13 mouse cellular contexts compared by ENCODE assay signal in genomic region chr10:75246331-75246730, GRCm38 (mm10).
"Had no signal": no experiment of that assay in that cellular context is flagged by ENCODE, and none has a peak within 500 bp of the region (broad histone marks: within the 10 kb centered on the region; RNA-seq: fewer than 3 reads in every experiment).

No protein-coding gene starts in this region.

- H3K4me3 ChIP-seq: kidney, embryonic 15.5 days; limb, embryonic 10.5 days; liver, embryonic 15.5 days; midbrain, embryonic 15.5 days; neural tube, embryonic 12.5 days had no signal

- H3K27ac ChIP-seq: kidney, embryonic 15.5 days; limb, embryonic 10.5 days; liver, embryonic 15.5 days; midbrain, embryonic 15.5 days; neural tube, embryonic 12.5 days; stomach, postnatal 0 days had no signal

- DNase-seq: kidney, adult 11 months; kidney, postnatal 14 days; lung, adult 2 months; lung, postnatal 36 days; right cerebral cortex, postnatal 14 days; thymus, postnatal 4 days had no signal

- ATAC-seq: lung, postnatal 0 days; midbrain, embryonic 15.5 days had no signal
